Mouse (Mus musculus) hindbrain, embryonic 11.5 days (tissue): ENCODE data around the gene Slc30a9. TPM values are rescaled to one million over a fixed set of nuclear protein-coding genes. Genes with fewer than 3 reads are reported as not detected.
A peak's percentile ranks its signal among the peaks of the same experiment; 100 is the strongest.

Experiments
- ATAC-seq: fragments of 200-750 bp; cut with Nextera tagmentation; 2 replicates; pipeline ENCODE4 v1.8.0; 2017; ENCODE audit warnings: mild to moderate bottlenecking, moderate TSS enrichment, moderate library complexity; ENCODE audit not compliant: low FRiP score
- DNase-seq: peaks from one replicate; pipeline ENCODE4 v3.0.0-alpha.2; 2015; ENCODE audit warnings: low spot score
- H3K27ac ChIP-seq: fragments of 300-500 bp; sonication (generic); 2 replicates; pipeline ENCODE4 v1.5.1; 2014; ENCODE audit warnings: mild to moderate bottlenecking, low read depth, low read length
- H3K27me3 ChIP-seq: fragments of 300-500 bp; sonication (generic); 2 replicates; pipeline ENCODE4 v1.6.1; 2014; ENCODE audit warnings: mild to moderate bottlenecking, low read length, moderate library complexity, mixed read lengths; ENCODE audit not compliant: control insufficient read depth, insufficient read depth
- H3K36me3 ChIP-seq: fragments of 300-500 bp; sonication (generic); 2 replicates; pipeline ENCODE4 v1.6.1; 2014; ENCODE audit warnings: mild to moderate bottlenecking, low read length, moderate library complexity, mixed read lengths; ENCODE audit not compliant: control insufficient read depth, insufficient read depth
- H3K4me1 ChIP-seq: fragments of 300-500 bp; sonication (generic); replicated peaks from 2 replicates; pipeline ENCODE4 v1.6.1; 2014; ENCODE audit warnings: low read length, mixed read lengths; ENCODE audit not compliant: control insufficient read depth, insufficient read depth
- H3K4me2 ChIP-seq: fragments of 300-500 bp; sonication (generic); replicated peaks from 2 replicates; pipeline ENCODE4 v1.6.1; 2014; ENCODE audit warnings: mild to moderate bottlenecking, low read depth, low read length
- H3K4me3 ChIP-seq: fragments of 300-500 bp; sonication (generic); 2 replicates; pipeline ENCODE4 v1.5.1; 2014; ENCODE audit warnings: low read depth, low read length
- H3K9ac ChIP-seq: fragments of 300-500 bp; sonication (generic); 2 replicates; pipeline ENCODE4 v1.6.1; 2014; ENCODE audit warnings: low read depth, low read length
- H3K9me3 ChIP-seq: fragments of 300-500 bp; sonication (generic); 2 replicates; pipeline ENCODE4 v1.6.1; 2016; ENCODE audit warnings: low read length; ENCODE audit not compliant: control insufficient read depth
- WGBS: fragments of 180-500 bp; shearing (Covaris S2); extraction: QIAGEN DNeasy Blood & Tissue Kit; methylation state at CpG from one replicate; pipeline ENCODE4 v1.1.7; 2014; 5-methylcytosine and 5-hydroxymethylcytosine counted together
- polyA plus RNA-seq: library from polyadenylated mRNA; unstranded; fragments of >200 nt; fragmentation: Nextera tagmentation; extraction: Ambion mirVana; gene quantifications from 2 replicates; pipeline ENCODE4 v1.2.1, GENCODE M21; 2014

The Slc30a9 gene
- polyA plus RNA-seq, 1 experiment from 2014 or later, result 178 TPM

DNA sequence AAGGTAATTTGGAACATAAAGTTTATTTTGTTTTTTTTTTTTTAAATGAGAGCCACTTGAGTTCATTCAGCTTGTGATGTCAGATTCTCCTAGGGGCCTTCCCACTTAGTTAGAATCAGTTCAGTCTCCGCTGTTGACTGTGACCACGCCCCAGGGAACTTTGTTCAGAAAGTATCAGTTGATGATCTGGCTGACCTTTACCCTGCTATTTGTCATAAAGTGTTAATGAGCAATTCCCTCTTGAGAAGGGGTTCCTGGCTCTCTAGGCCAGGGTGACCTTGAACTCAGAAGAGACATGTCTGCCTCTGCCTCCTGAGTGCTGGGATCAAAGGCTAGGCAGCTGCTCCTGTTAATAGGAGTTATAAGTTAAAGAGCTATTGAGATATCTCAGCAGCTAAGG, 40.3 kb downstream of the Slc30a9 start:
- Histone ChIP-seq H3K27ac (no peak overlapping the region), H3K27me3 (no peaks in the 10 kb centered on the region), H3K4me1 (no peaks in the 10 kb centered on the region), H3K4me3 (no peak overlapping the region), H3K9me3 (no peaks in the 10 kb centered on the region), H3K9ac (no peak overlapping the region), H3K36me3 (no peaks in the 10 kb centered on the region), H3K4me2 (no peak overlapping the region)
- DNase-seq (no peak), ATAC-seq (no peak)
- 98% methylated on average over 2 of the region's 2 CpGs for WGBS

DNA sequence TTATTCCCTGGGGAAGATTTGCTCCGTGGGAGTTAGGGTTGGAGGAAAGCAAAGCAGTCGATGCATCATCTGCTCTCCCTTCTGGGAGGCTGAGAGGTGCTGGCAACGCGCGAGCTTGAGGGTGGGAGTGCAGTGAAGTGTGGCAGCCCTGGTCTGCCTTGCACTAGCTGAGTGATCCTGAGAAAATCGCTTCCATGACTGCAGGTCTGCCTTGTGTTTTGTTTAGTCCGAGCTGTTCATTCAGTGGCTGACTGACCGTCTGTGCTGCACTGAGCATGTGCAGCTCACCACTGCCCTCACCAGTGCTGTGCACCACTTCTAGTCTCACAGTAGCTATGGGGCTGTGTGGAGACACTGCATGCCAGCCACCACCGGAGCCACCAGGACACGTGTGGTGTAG, 42.2 kb downstream of the Slc30a9 start:
- WGBS, result 76% methylated on average over 10 of the region's 10 CpGs
- no peaks in the 10 kb centered on the region for H3K4me1 ChIP-seq
- H3K4me2 ChIP-seq, result no peak overlapping the region
- no peak overlapping the region for H3K4me3 ChIP-seq
- H3K9ac ChIP-seq, result no peak overlapping the region
- H3K27me3 ChIP-seq, result no peaks in the 10 kb centered on the region
- H3K9me3 ChIP-seq, result no peaks in the 10 kb centered on the region
- DNase-seq (no peak), ATAC-seq (no peak)
- H3K27ac ChIP-seq, result no peak overlapping the region
- 0 out of 2 replicates have a peak, but pooled peaks cover 2% of the 10 kb centered on the region for H3K36me3 ChIP-seq

DNA sequence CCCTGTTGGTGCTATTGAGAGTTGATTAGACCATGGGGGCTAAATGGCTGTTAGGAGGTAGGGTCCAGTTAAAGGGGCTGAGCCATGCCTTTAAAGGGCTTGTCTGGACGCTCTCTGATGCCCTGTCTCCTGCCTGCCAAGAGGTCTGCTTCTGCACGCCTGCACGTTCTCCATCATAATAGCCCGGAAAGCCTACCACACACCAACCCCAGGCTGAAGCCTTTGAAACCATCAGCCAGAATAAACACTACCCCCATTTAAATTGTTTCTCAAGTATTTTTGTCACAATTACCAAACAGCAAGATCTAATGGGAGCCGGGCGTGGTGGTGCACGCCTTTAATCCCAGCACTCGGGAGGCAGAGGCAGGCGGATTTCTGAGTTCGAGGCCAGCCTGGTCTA, 55.6 kb downstream of the Slc30a9 start:
- Histone ChIP-seq H3K9ac (no peak overlapping the region), H3K4me3 (no peak overlapping the region), H3K36me3 (no peaks in the 10 kb centered on the region), H3K27ac (no peak overlapping the region), H3K9me3 (no peaks in the 10 kb centered on the region), H3K4me2 (no peak overlapping the region), H3K27me3 (no peaks in the 10 kb centered on the region), H3K4me1 (no peaks in the 10 kb centered on the region)
- ATAC-seq, result no peak
- DNase-seq, result no peak
- 95% methylated on average over 9 of the region's 10 CpGs for WGBS

DNA sequence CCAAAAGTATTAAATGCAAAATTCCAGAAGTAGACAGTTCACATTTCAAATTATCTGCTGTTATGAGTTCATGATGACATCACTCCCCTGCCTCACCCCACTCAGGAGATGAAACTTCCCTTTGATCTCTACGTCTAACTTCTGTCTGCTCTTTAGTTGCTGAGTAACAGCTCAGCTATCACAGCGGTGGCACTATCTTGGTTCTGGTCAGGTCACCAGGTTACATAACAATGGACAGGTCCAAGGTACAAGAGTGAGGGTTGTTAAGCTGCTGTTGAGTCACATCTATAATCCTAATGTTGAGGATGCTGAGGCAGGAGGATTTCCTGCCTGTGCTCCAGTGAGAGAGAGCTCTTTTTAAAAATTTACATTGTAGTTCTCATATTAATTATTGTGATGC, 56.2 kb downstream of the Slc30a9 start:
- Histone ChIP-seq H3K27ac (no peak overlapping the region), H3K4me1 (no peaks in the 10 kb centered on the region), H3K9ac (no peak overlapping the region), H3K4me3 (no peak overlapping the region), H3K27me3 (no peaks in the 10 kb centered on the region), H3K4me2 (no peak overlapping the region), H3K36me3 (no peaks in the 10 kb centered on the region), H3K9me3 (no peaks in the 10 kb centered on the region)
- no peak for ATAC-seq
- DNase-seq, result no peak
- 83% methylated on average over 2 of the region's 2 CpGs for WGBS

DNA sequence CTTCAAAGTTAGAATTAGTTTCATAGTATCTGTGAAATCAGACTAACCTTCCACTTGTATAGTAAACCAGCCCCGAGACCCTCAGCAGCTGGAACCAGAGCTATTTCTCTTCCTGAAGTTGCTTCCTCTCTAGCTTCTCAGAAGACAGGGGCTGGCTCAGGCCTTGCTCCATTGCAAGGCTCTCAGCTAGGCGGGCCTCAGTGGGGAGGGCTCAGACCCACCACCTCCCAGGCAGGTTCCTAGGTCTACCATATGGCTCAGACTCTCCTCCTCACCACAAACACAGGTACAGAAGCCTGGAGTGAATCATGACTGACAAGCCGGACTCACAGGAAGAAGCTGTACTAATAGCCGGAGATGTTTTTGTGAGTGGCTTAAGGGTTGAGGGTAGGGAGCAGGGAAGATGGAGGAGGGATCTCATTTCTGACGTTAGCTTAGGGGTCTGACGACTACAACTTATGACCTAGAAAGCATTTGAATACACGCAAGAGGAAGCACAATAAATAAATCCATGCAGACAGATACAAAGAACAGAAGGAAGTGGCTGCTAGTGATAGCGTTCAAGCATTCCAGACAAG, 70.4 kb downstream of the Slc30a9 start:
- DNase-seq (no peak), ATAC-seq (no peak)
- Histone ChIP-seq H3K36me3 (no peaks in the 10 kb centered on the region), H3K4me2 (no peak overlapping the region), H3K9ac (no peak overlapping the region), H3K9me3 (no peaks in the 10 kb centered on the region), H3K27me3 (no peaks in the 10 kb centered on the region), H3K27ac (no peak overlapping the region), H3K4me3 (no peak overlapping the region), H3K4me1 (no peaks in the 10 kb centered on the region)
- WGBS, result 88% methylated on average over 8 of the region's 8 CpGs

DNA sequence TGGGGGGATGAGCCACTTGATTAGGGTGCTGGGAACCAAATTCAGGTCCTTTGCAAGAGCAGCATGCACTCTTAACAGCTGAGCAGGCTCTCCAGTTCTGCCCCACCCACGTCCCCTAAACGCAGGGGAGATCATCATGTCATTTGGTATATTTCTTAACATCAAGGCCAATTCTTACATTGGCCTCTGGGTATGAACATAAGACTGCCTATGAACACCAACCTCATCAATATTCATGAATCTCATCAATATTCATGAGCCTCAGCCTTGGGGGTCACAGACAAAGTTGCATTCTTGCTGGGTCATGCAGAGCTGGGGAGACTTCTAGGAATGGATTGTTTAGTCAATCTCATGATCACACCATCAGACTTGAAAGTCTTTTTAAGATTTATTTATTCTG, 74.9 kb downstream of the Slc30a9 start:
- Histone ChIP-seq H3K27ac (no peak overlapping the region), H3K4me1 (no peaks in the 10 kb centered on the region), H3K9ac (no peak overlapping the region), H3K4me3 (no peak overlapping the region), H3K27me3 (no peaks in the 10 kb centered on the region), H3K4me2 (no peak overlapping the region), H3K9me3 (no peaks in the 10 kb centered on the region), H3K36me3 (no peaks in the 10 kb centered on the region)
- peak; percentile 40 for DNase-seq
- ATAC-seq, result peak; percentile 78
- 59% methylated on average over 2 of the region's 2 CpGs for WGBS

DNA sequence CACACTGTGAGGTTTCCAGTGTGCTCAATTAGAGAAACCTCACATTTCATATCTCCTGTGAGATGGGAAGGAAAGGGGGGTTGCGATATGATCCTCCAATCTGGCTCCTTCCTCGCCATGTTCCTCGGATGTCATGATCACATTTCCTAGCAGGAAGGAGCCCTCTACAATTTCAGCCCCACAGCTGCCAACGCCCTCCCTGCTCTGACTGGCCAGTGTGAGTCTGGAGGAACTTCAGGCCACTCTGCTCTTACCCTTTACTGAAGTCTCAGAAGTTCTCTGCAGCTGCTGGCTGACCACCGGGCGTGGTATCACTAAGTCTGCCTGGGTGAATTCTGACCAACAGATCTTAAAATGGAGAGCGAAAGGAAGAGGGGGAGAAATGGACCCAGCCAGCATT, 75.8 kb downstream of the Slc30a9 start:
- Histone ChIP-seq H3K9ac (no peak overlapping the region), H3K4me1 (no peaks in the 10 kb centered on the region), H3K27ac (no peak overlapping the region), H3K36me3 (no peaks in the 10 kb centered on the region), H3K27me3 (no peaks in the 10 kb centered on the region), H3K4me2 (no peak overlapping the region), H3K4me3 (no peak overlapping the region), H3K9me3 (no peaks in the 10 kb centered on the region)
- DNase-seq (no peak), ATAC-seq (no peak)
- WGBS, result 87% methylated on average over 7 of the region's 7 CpGs

DNA sequence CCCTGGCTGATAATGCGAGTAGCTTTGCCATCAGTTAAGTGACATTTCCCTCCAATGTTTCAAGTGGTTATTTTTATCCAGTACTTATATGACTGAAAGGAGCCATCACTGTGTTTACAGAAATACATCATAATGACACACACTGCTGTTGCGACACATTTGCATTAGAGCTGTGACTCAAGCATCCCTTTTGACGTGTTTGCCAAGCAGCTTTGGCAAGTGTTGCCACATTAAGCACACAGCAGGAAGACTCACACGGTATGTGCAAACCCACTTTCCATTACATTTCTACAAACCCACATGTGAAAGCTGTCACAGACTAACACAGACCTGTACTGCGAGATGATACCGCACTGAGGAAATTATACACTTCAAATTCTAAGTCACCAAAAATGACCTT, 87.2 kb downstream of the Slc30a9 start:
- WGBS, result 92% methylated on average over 6 of the region's 6 CpGs
- H3K27ac ChIP-seq, result no peak overlapping the region
- H3K27me3 ChIP-seq, result no peaks in the 10 kb centered on the region
- H3K9ac ChIP-seq, result no peak overlapping the region
- no peak overlapping the region for H3K4me3 ChIP-seq
- H3K36me3 ChIP-seq, result no peaks in the 10 kb centered on the region
- no peaks in the 10 kb centered on the region for H3K9me3 ChIP-seq
- DNase-seq, result no peak
- no peak overlapping the region for H3K4me2 ChIP-seq
- ATAC-seq, result no peak
- no peaks in the 10 kb centered on the region for H3K4me1 ChIP-seq

DNA sequence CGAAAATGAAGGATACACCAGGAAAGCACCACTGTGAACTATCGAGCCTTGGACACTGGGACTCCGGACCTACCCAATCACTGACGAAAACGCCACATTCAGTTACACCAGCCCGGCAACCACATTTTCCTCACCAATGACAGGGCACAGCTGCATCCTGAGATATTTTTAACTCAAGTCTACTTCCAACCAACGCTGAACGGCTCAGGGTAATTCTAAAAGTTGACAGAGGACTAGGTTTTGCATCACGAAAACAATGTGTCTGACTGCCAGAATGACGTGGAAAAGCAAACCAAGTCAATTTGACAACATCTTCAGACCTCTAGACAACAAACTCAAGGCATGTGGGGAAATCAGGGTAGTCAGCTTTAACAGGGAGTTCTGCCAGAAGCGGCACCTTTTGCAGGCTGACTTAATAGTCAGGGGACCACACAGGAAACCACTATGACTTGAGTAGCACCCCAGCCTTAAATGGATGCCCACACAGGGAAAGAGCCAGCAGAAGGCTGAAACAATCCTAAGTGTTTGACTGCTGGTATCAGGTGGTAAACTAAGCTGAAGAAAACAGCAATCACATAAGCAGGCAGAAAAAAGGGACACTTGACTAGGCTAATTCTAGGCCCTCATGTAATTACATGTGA, 88.6 kb downstream of the Slc30a9 start:
- Histone ChIP-seq H3K4me1 (0 out of 2 replicates have a peak, but pooled peaks cover 2% of the 10 kb centered on the region), H3K27ac (no peak overlapping the region), H3K4me2 (no peak overlapping the region), H3K36me3 (no peaks in the 10 kb centered on the region), H3K4me3 (no peak overlapping the region), H3K9ac (no peak overlapping the region), H3K27me3 (no peaks in the 10 kb centered on the region), H3K9me3 (no peaks in the 10 kb centered on the region)
- ATAC-seq, result no peak
- no peak for DNase-seq
- 94% methylated on average over 11 of the region's 11 CpGs for WGBS
